Mouse (Mus musculus) lung, adult 2 months (tissue): ENCODE results near the gene AY358078.
"Not testable (repeated sequence)": the region's sequence is repeated elsewhere in the genome, so short reads cannot be mapped to it uniquely, and the experiment has no call there.

Experiments used
- CTCF ChIP-seq: fragments of 200-500 bp; IDR thresholded peaks from 2 replicates; pipeline ENCODE4 v1.5.1; 2011; ENCODE audit warnings: mild to moderate bottlenecking, low read length, control low read depth; ENCODE audit not compliant: insufficient read depth
- POLR2A ChIP-seq: fragments of 200-500 bp; IDR thresholded peaks from 2 replicates; pipeline ENCODE4 v1.6.1; 2011; ENCODE audit warnings: low read depth, mild to moderate bottlenecking, control low read depth, low read length, borderline replicate concordance; ENCODE audit errors: extremely low read depth

DNA sequence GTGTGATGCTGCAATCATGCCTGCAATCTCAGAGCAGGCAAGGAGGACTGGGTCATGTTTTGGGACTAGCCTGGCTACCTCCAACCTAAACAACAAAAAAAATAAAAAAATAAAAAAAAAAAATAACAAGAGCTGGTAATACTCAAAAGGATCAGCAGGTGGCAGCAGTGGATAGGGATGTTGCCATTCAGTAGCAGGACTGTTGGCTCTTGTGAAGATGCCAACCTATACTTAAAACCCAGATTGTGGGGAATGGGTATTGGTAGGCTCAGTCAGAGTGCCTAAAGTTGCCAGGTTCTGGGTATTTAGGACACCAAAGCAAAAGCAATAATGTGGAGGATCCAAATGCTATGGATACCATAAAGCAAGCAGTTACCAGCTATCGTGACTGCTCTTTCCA is 28.5 kb upstream of the AY358078 start:
- TF ChIP-seq POLR2A, CTCF: not testable (repeated sequence)
